Comparison of ENCODE assay signal across 8 mouse cellular contexts in the genomic region with DNA sequence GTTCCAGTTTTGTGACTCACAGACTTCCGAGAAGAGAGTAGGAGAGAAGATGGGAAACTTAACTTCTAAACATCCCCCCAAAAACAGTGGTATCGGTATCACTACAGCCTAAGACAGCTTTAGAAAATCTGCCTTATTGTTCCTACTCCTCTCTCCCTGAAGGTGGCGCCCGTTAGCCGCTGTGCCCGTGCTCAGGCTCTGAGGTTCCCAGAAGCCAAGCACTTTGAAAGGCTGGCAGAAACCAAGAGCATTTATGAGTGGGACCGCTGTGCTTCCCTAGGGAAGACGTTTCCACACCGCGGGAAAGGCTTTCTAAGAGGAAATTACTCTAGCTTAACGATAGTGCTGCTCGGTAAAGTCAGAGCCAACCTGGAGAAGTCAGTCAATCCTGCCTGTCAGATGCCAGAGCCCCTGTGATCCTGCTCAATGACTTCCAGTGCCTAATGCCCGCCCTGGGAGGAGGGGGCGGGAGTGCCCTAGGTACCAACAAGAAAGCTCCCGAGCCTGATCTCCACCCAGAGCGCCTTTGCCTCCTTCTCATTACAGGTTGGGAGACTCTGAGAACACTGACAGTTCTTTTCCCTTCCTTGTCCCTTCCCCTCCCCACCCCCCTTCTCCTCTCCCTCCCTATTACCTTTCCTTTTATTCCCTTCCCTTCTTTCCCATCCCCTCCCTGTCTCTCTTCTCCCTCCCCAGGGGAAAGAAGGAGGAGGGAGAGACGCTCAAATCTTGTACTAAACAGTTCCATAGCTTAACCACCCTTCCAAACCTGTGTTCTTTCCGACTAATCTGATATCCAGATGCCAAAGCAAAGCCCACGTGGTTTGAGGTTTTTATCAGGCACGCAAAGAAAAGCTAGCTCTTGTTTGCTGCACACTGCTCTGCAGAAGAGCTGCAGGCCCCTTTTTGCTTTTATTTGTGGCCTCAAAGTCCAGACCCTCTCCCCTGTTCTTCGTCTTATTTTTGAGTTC.
A peak's percentile ranks its signal among the peaks of the same experiment; 100 is the strongest.
DNase-seq lines count a peak whose midpoint lies in the region; ATAC-seq and TF ChIP-seq lines count a peak whose summit lies in the region.

No protein-coding gene starts in this region.

- no peaks in the 10 kb centered on the region for H3K4me1 ChIP-seq in lung, adult 2 months (ENCODE audit: control insufficient read depth, insufficient read depth, low read length)

- no peak for TF ChIP-seq POLR2A in lung, adult 2 months (IDR thresholded peaks at IDR 0.05; ENCODE audit: borderline replicate concordance, extremely low read depth, low read depth, low read length)

- TF ChIP-seq CTCF in layer of hippocampus, adult 2 months (conservative IDR thresholded peaks at IDR 0.05) = peak; percentile 97
- TF ChIP-seq CTCF in lung, adult 2 months (IDR thresholded peaks at IDR 0.05; ENCODE audit: insufficient read depth, low read length) = peak; percentile 74

- peak overlapping the region; percentile 61 for H3K4me3 ChIP-seq in layer of hippocampus, adult 2 months
- no peak overlapping the region for H3K4me3 ChIP-seq in lung, adult 2 months (replicated peaks; ENCODE audit: extremely low read depth, low read depth, low read length)

- WGBS in lung, adult 2 months = 8% methylated on average over 21 of the region's 21 CpGs

- H3K27ac ChIP-seq in layer of hippocampus, adult 2 months = peak overlapping the region; percentile 82

- DNase-seq in MN1 (ENCODE audit: low spot score) = peak; percentile 34
- DNase-seq in cerebellum, adult 9-11 months = peak; percentile 42
- DNase-seq in frontal cortex, postnatal 10 days (ENCODE audit: low spot score in 2 of 2) = peak; percentile 51 to 79
- peak; percentile 85 to 90 for DNase-seq in layer of hippocampus, adult 2 months (ENCODE audit: low spot score in 2 of 2)
- DNase-seq in lung, adult 2 months = peak; percentile 61
- peak; percentile 73 for DNase-seq in ovary, postnatal 36 days (ENCODE audit: low spot score)
- DNase-seq in yolk sac, embryonic 10.5 days (ENCODE audit: low spot score) = peak; percentile 57

- peak; percentile 78 to 82 for ATAC-seq in hematopoietic stem cell, adult 5-6 weeks (replicated peaks in 1 of 2; ENCODE audit: insufficient read depth in 1 of 2, low FRiP score in 2 of 2, low TSS enrichment in 1 of 2, low read depth in 1 of 2, poor library complexity in 2 of 2, severe bottlenecking in 2 of 2)

Comparison
In these comparisons a context has a peak if more than half of its experiments do, and no peak if none do; other contexts are left out.
1. DNase-seq: peak in every context shown above with its lines; median percentile 88 in layer of hippocampus, adult 2 months; 73 in ovary, postnatal 36 days; 65 in frontal cortex, postnatal 10 days; 61 in lung, adult 2 months; 57 in yolk sac, embryonic 10.5 days; 42 in cerebellum, adult 9-11 months; 34 in MN1.